Mouse (Mus musculus) MEL (cell line): ENCODE data around the gene Tmem106c. TPM values are rescaled to one million over a fixed set of nuclear protein-coding genes. Genes with fewer than 3 reads are reported as not detected.

ENCODE experiments used
- DNase-seq: peaks from one replicate; pipeline ENCODE4 v3.0.0; 2011; ENCODE audit warnings: low read depth, low spot score
- H3K27ac ChIP-seq: 2 replicates; pipeline ENCODE4 v1.5.1; 2012; ENCODE audit warnings: low read depth, mild to moderate bottlenecking, control low read depth, low read length, moderate library complexity; ENCODE audit not compliant: control insufficient read depth
- H3K27me3 ChIP-seq, 2 experiments: fragments of 150-350 bp in 1 of 2; sonication (generic) in 1 of 2; 2 replicates each; pipeline ENCODE4 v1.6.1; 2012; ENCODE audit warnings: low read length in 2 of 2, mild to moderate bottlenecking in 2 of 2, improper control_type of control experiment in 1 of 2, moderate library complexity in 1 of 2; ENCODE audit not compliant: insufficient read depth in 2 of 2, control insufficient read depth in 1 of 2
- H3K36me3 ChIP-seq, 2 experiments: 2 replicates each; pipeline ENCODE4 v1.6.1; 2012 to 2014; ENCODE audit warnings: low read length in 2 of 2, improper control_type of control experiment in 1 of 2, inconsistent platforms in 1 of 2, mild to moderate bottlenecking in 1 of 2; ENCODE audit not compliant: insufficient read depth in 2 of 2, control insufficient read depth in 1 of 2
- H3K4me1 ChIP-seq, 2 experiments: fragments of 150-350 bp in 1 of 2; sonication (generic) in 1 of 2; 2 replicates each; pipeline ENCODE4 v1.6.1; 2012; ENCODE audit warnings: low read length in 2 of 2, improper control_type of control experiment in 1 of 2, mild to moderate bottlenecking in 1 of 2; ENCODE audit not compliant: insufficient read depth in 2 of 2, control insufficient read depth in 1 of 2
- H3K4me3 ChIP-seq, 2 experiments: fragments of 150-350 bp in 1 of 2; sonication (generic) in 1 of 2; 2 replicates each; pipeline ENCODE4 v1.5.1; 2012; ENCODE audit warnings: low read depth in 2 of 2, low read length in 2 of 2, mild to moderate bottlenecking in 2 of 2, moderate library complexity in 2 of 2, control low read depth in 1 of 2, improper control_type of control experiment in 1 of 2; ENCODE audit not compliant: control insufficient read depth in 1 of 2, insufficient read depth in 1 of 2
- H3K79me2 ChIP-seq: 2 replicates; pipeline ENCODE4 v1.6.1; 2012; ENCODE audit warnings: mild to moderate bottlenecking, low read length, moderate library complexity; ENCODE audit not compliant: control insufficient read depth, poor library complexity, insufficient read depth
- H3K9ac ChIP-seq: 2 replicates; pipeline ENCODE4 v1.6.1; 2012; ENCODE audit warnings: low read depth, mild to moderate bottlenecking, control low read depth, low read length, moderate library complexity; ENCODE audit not compliant: control insufficient read depth, poor library complexity, severe bottlenecking
- H3K9me3 ChIP-seq: fragments of 150-350 bp; sonication (generic); replicated peaks from 2 replicates; pipeline ENCODE4 v1.6.1; 2012; ENCODE audit warnings: mild to moderate bottlenecking, low read length, improper control_type of control experiment, moderate library complexity; ENCODE audit not compliant: insufficient read depth
- BHLHE40 ChIP-seq: IDR thresholded peaks from 2 replicates; pipeline ENCODE4 v1.6.1; 2012; ENCODE audit warnings: low read depth, mild to moderate bottlenecking, inconsistent platforms, low read length, improper control_type of control experiment, borderline replicate concordance
- CHD1 ChIP-seq: IDR thresholded peaks from 2 replicates; pipeline ENCODE4 v1.6.1; 2012; ENCODE audit warnings: low read depth, mild to moderate bottlenecking, inconsistent platforms, low read length, improper control_type of control experiment
- CHD2 ChIP-seq: IDR thresholded peaks from 2 replicates; pipeline ENCODE4 v1.6.1; 2011; ENCODE audit warnings: low read length, improper control_type of control experiment
- CTCF ChIP-seq, 3 experiments: IDR thresholded peaks in 2 of 3; conservative IDR thresholded peaks in 1 of 3; 2 replicates each; pipeline ENCODE4 v1.5.1; 2011 to 2012; ENCODE audit warnings: low read length in 3 of 3, low read depth in 2 of 3, mild to moderate bottlenecking in 2 of 3, improper control_type of control experiment in 1 of 3, inconsistent platforms in 1 of 3, mixed read lengths in 1 of 3, moderate library complexity in 1 of 3; ENCODE audit not compliant: control insufficient read depth in 1 of 3, insufficient read depth in 1 of 3, poor library complexity in 1 of 3, severe bottlenecking in 1 of 3
- E2F4 ChIP-seq: IDR thresholded peaks from 2 replicates; pipeline ENCODE4 v1.6.1; 2011; ENCODE audit warnings: low read depth, low read length, improper control_type of control experiment, borderline replicate concordance
- ELF1 ChIP-seq: IDR thresholded peaks from 2 replicates; pipeline ENCODE4 v1.6.1; 2014; ENCODE audit warnings: low read depth, mild to moderate bottlenecking, inconsistent platforms, low read length, improper control_type of control experiment, moderate library complexity
- GABPA ChIP-seq: IDR thresholded peaks from 2 replicates; pipeline ENCODE4 v1.6.1; 2012; ENCODE audit warnings: low read depth, mild to moderate bottlenecking, inconsistent platforms, low read length, improper control_type of control experiment, moderate library complexity
- GATA1 ChIP-seq: IDR thresholded peaks from 2 replicates; pipeline ENCODE4 v1.6.1; 2011; ENCODE audit warnings: low read depth, low read length, improper control_type of control experiment
- HCFC1 ChIP-seq: IDR thresholded peaks from 2 replicates; pipeline ENCODE4 v1.6.1; 2012; ENCODE audit warnings: low read depth, mild to moderate bottlenecking, inconsistent platforms, low read length, improper control_type of control experiment, moderate library complexity
- JUND ChIP-seq: IDR thresholded peaks from 2 replicates; pipeline ENCODE4 v1.6.1; 2011; ENCODE audit warnings: low read depth, mild to moderate bottlenecking, improper control_type of control experiment, low read length
- KAT2A ChIP-seq: conservative IDR thresholded peaks from 2 replicates; pipeline ENCODE4 v1.6.1; 2012; ENCODE audit warnings: low read depth, low read length, improper control_type of control experiment, inconsistent platforms
- MAFK ChIP-seq: IDR thresholded peaks from 2 replicates; pipeline ENCODE4 v1.6.1; 2011; ENCODE audit warnings: low read depth, mild to moderate bottlenecking, low read length, improper control_type of control experiment, borderline replicate concordance
- MAX ChIP-seq: IDR thresholded peaks from 2 replicates; pipeline ENCODE4 v1.6.1; 2011; ENCODE audit warnings: low read length, improper control_type of control experiment
- MAZ ChIP-seq: IDR thresholded peaks from 2 replicates; pipeline ENCODE4 v1.6.1; 2012; ENCODE audit warnings: low read depth, mild to moderate bottlenecking, inconsistent platforms, low read length, improper control_type of control experiment
- MEF2A ChIP-seq: IDR thresholded peaks from 2 replicates; pipeline ENCODE4 v1.6.1; 2014; ENCODE audit warnings: low read depth, mild to moderate bottlenecking, inconsistent platforms, low read length, improper control_type of control experiment; ENCODE audit not compliant: poor library complexity, insufficient replicate concordance, severe bottlenecking; ENCODE audit errors: extremely low read depth
- MXI1 ChIP-seq: IDR thresholded peaks from 2 replicates; pipeline ENCODE4 v1.6.1; 2011; ENCODE audit warnings: mild to moderate bottlenecking, low read depth, low read length, improper control_type of control experiment
- MYB ChIP-seq: IDR thresholded peaks from 2 replicates; pipeline ENCODE4 v1.6.1; 2011; ENCODE audit warnings: mild to moderate bottlenecking, low read depth, low read length, improper control_type of control experiment
- MYC ChIP-seq: IDR thresholded peaks from 2 replicates; pipeline ENCODE4 v1.6.1; 2011; ENCODE audit warnings: low read depth, mild to moderate bottlenecking, low read length, improper control_type of control experiment, moderate library complexity
- NELFE ChIP-seq: IDR thresholded peaks from 2 replicates; pipeline ENCODE4 v1.6.1; 2011; ENCODE audit warnings: low read depth, low read length, improper control_type of control experiment
- NRF1 ChIP-seq: IDR thresholded peaks from 2 replicates; pipeline ENCODE4 v1.6.1; 2014; ENCODE audit warnings: low read depth, mild to moderate bottlenecking, inconsistent platforms, low read length, improper control_type of control experiment, moderate library complexity; ENCODE audit not compliant: poor library complexity, insufficient read depth, severe bottlenecking
- POLR2A ChIP-seq, 2 experiments: IDR thresholded peaks; 2 replicates each; pipeline ENCODE4 v1.6.1; 2011 to 2012; ENCODE audit warnings: low read length in 2 of 2, mild to moderate bottlenecking in 2 of 2, control low read depth in 1 of 2, improper control_type of control experiment in 1 of 2, low read depth in 1 of 2, moderate library complexity in 1 of 2; ENCODE audit not compliant: control insufficient read depth in 1 of 2, insufficient read depth in 1 of 2, poor library complexity in 1 of 2
- POLR2AphosphoS2 ChIP-seq: IDR thresholded peaks from 2 replicates; pipeline ENCODE4 v1.6.1; 2011; ENCODE audit warnings: low read length, improper control_type of control experiment
- POLR2AphosphoS5 ChIP-seq: IDR thresholded peaks from 2 replicates; pipeline ENCODE4 v1.6.1; 2012; ENCODE audit warnings: low read depth, borderline replicate concordance, mild to moderate bottlenecking, inconsistent platforms, low read length, moderate library complexity, mixed read lengths
- RAD21 ChIP-seq: IDR thresholded peaks from 2 replicates; pipeline ENCODE4 v1.6.1; 2011; ENCODE audit warnings: mild to moderate bottlenecking, low read depth, low read length, improper control_type of control experiment
- RCOR1 ChIP-seq: IDR thresholded peaks from 2 replicates; pipeline ENCODE4 v1.6.1; 2012; ENCODE audit warnings: low read depth, mild to moderate bottlenecking, inconsistent platforms, low read length, improper control_type of control experiment
- SIN3A ChIP-seq: IDR thresholded peaks from 2 replicates; pipeline ENCODE4 v1.6.1; 2012; ENCODE audit warnings: low read length, improper control_type of control experiment, inconsistent platforms
- SMC3 ChIP-seq: IDR thresholded peaks from 2 replicates; pipeline ENCODE4 v1.6.1; 2011; ENCODE audit warnings: low read depth, low read length, improper control_type of control experiment
- TAL1 ChIP-seq: IDR thresholded peaks from 2 replicates; pipeline ENCODE4 v1.6.1; 2012; ENCODE audit warnings: mild to moderate bottlenecking, inconsistent platforms, low read length, moderate library complexity, mixed read lengths
- TBP ChIP-seq: IDR thresholded peaks from 2 replicates; pipeline ENCODE4 v1.8.0; 2011; ENCODE audit warnings: low read depth, low read length, improper control_type of control experiment
- TCF12 ChIP-seq: IDR thresholded peaks from 2 replicates; pipeline ENCODE4 v1.6.1; 2014; ENCODE audit warnings: low read depth, mild to moderate bottlenecking, inconsistent platforms, low read length, improper control_type of control experiment, moderate library complexity
- USF1 ChIP-seq: IDR thresholded peaks from 2 replicates; pipeline ENCODE4 v1.6.1; 2014; ENCODE audit warnings: low read depth, mild to moderate bottlenecking, inconsistent platforms, low read length, improper control_type of control experiment, moderate library complexity
- ZC3H11A ChIP-seq: IDR thresholded peaks from 2 replicates; pipeline ENCODE4 v1.6.1; 2012; ENCODE audit warnings: low read depth, mild to moderate bottlenecking, inconsistent platforms, low read length, improper control_type of control experiment
- ZKSCAN1 ChIP-seq: IDR thresholded peaks from 2 replicates; pipeline ENCODE4 v1.6.1; 2012; ENCODE audit warnings: low read depth, mild to moderate bottlenecking, inconsistent platforms, low read length, improper control_type of control experiment, moderate library complexity
- ZMIZ1 ChIP-seq: IDR thresholded peaks from 2 replicates; pipeline ENCODE4 v1.6.1; 2012; ENCODE audit warnings: low read depth, mild to moderate bottlenecking, inconsistent platforms, low read length, improper control_type of control experiment, moderate library complexity
- ZNF384 ChIP-seq: IDR thresholded peaks from 2 replicates; pipeline ENCODE4 v1.6.1; 2012; ENCODE audit warnings: low read depth, mild to moderate bottlenecking, inconsistent platforms, low read length, improper control_type of control experiment
- polyA plus RNA-seq, 2 experiments: library from polyadenylated mRNA; stranded (reverse) in 1 of 2; unstranded in 1 of 2; fragments of >175 nt in 1 of 2; fragments of >200 nt in 1 of 2; gene quantifications; 2 replicates each; pipeline versions ENCODE4 v1.2.1 to v1.2.4; 2012; ENCODE audit warnings: low replicate concordance in 2 of 2, low read depth in 1 of 2; ENCODE audit not compliant: insufficient read length in 2 of 2, insufficient read depth in 1 of 2, missing spikeins in 1 of 2
- total RNA-seq: library from RNA; depleted of rRNA; stranded (reverse); fragments of 300-350 nt; gene quantifications from 2 replicates; pipeline ENCODE4 v1.2.3, GENCODE M21; 2012; rRNA removed

The Tmem106c gene
- total RNA-seq, result 54.3 and 57.9 TPM in 2 replicates
- 100 to 1,000 TPM in 1 of 2 experiments, not detected in 1; 121 TPM for polyA plus RNA-seq

DNA sequence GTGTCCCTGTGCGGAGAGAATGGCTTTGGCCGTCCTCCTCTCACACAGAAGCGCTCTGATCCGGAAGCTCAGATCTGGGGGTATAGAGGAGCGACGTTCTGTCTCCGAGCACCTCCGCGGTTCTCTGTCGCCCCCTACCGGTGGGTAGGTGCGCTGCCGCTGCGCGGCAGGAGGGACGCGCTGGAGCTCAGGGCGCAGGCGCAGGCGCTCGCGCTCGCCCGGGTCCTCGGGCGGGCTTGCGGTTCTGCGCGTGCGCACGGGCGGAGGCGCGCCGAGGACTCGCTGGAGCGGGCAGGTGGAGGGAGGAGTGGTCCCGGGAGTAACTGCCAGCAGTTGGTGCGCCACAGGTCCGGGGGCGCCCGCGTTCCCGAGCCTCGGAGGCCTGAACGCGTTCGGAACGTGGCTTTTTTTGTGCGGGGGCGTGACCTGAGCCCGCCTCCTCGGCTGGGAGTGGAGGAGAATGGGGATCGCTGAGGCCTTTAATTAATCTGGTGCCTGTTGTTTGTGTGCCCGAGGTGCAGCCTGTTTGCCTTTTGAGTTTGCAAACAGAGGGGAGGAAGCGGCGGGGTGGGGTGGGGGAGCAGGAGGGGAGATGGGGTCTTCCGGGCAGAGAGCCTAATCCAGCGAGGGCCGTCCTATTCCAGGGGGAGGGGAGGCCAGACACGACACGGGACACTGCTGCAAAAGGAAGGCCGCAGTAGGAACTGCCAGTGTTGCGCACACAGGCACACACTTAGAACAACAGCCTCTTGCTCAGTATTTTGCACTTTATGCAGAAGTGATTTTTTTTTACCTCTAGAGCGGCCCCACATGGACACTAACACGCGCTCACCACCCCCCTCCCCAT, at the start of gene Tmem106c:
Gene Tmem106c (plus strand): TSS at position 212 of the 847 bp plus-strand sequence.
- peaks cover 9% of the 10 kb centered on the region; the same call in 1 of the 2 replicates for H3K79me2 ChIP-seq
- peak within 1 kb of the TSS; percentile 93 for H3K9ac ChIP-seq
- H3K4me3 ChIP-seq, result peak within 1 kb of the TSS; percentile 75 to 88
- H3K4me1 ChIP-seq, result peaks cover 0 to 9% of the 10 kb centered on the region in 2 experiments; a peak in 2 of 4 replicates
- H3K27me3 ChIP-seq, result no peaks in the 10 kb centered on the region
- DNase-seq, result peak; percentile 98
- peaks cover 0 to 4% of the 10 kb centered on the region in 2 experiments; a peak in 2 of 4 replicates for H3K36me3 ChIP-seq
- H3K27ac ChIP-seq, result peak within 1 kb of the TSS; percentile 75
- no peaks in the 10 kb centered on the region for H3K9me3 ChIP-seq
- TF ChIP-seq RAD21 (peak; percentile 84), GABPA (no peak), MAFK (no peak), POLR2AphosphoS5 (no peak), ELF1 (peak; percentile 90), MXI1 (peak; percentile 66), CHD1 (peak; percentile 53; the same call in 1 of the 2 replicates), MAX (peak; percentile 41), MYC (peak; percentile 53), ZMIZ1 (peak; percentile 94), TCF12 (peak; percentile 54), NRF1 (peak; percentile 100), TBP (peak; percentile 92), BHLHE40 (0 out of 2 replicates have a peak, but pooled peaks have one; percentile 32), MAZ (peak; percentile 92), JUND (no peak), TAL1 (no peak), ZNF384 (no peak; the same call in none of the 2 replicates), SMC3 (peak; percentile 60), HCFC1 (peak; percentile 85), MEF2A (no peak), SIN3A (peak; percentile 82), KAT2A (0 out of 2 replicates have a peak, but pooled peaks have one; percentile 13), ZC3H11A (no peak), POLR2AphosphoS2 (peak; percentile 93), RCOR1 (peak; percentile 25; the same call in 1 of the 2 replicates), POLR2A (IDR thresholded peaks at IDR 0.05; ENCODE audit: control insufficient read depth in 1 of 2, insufficient read depth in 1 of 2, low read depth in 1 of 2, low read length in 2 of 2, poor library complexity in 1 of 2) (peak; percentile 97 to 99), USF1 (0 out of 2 replicates have a peak, but pooled peaks have one; percentile 2), NELFE (peak; percentile 99), ZKSCAN1 (0 out of 2 replicates have a peak, but pooled peaks have one; percentile 54), CTCF (IDR thresholded peaks at IDR 0.05 in 2 of 3, conservative IDR thresholded peaks at IDR 0.05 in 1 of 3; ENCODE audit: control insufficient read depth in 1 of 3, insufficient read depth in 1 of 3, low read depth in 2 of 3, low read length in 3 of 3, poor library complexity in 1 of 3, severe bottlenecking in 1 of 3) (peak; percentile 98 to 100 (median 99); a peak in 5 of 6 replicates), GATA1 (peak; percentile 28; the same call in 1 of the 2 replicates), CHD2 (no peak), E2F4 (no peak), MYB (no peak; the same call in 1 of the 2 replicates)
